In the genomic region with DNA sequence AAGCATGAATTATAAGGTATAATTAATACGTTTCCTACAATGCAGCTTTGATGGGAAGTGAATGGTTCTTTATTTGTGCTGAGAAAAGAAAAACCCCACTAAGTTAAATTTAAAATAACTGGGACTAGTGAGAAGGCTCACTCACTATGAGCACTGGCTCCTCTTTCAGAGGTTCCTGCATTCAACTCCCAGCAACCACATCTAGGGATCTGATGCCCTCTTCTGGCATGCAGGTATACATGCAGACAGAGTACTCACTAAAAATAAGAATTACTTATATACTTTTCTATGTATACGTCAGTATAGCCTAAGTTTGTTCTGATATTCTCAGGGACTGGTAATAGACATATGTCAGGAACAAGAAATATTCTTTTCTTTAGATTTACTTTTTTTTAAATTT, we compare ENCODE assay signal across 8 mouse cellular contexts. TPM values are rescaled to one million over a fixed set of nuclear protein-coding genes. Genes with fewer than 3 reads are reported as not detected.
DNase-seq lines count a peak whose midpoint lies in the region; ATAC-seq lines count a peak whose summit lies in the region.

No protein-coding gene starts in this region.

- H3K9me3 ChIP-seq in midbrain, embryonic 14.5 days (ENCODE audit: control insufficient read depth, low read length) = no peaks in the 10 kb centered on the region

- H3K4me1 ChIP-seq in midbrain, embryonic 14.5 days (ENCODE audit: control insufficient read depth, insufficient read depth, low read length) = no peaks in the 10 kb centered on the region

- H3K27ac ChIP-seq in midbrain, embryonic 14.5 days (replicated peaks; ENCODE audit: low read depth, low read length) = no peak overlapping the region

- H3K4me3 ChIP-seq in midbrain, embryonic 14.5 days (replicated peaks; ENCODE audit: low read depth, low read length) = no peak overlapping the region

- no peak overlapping the region for H3K4me2 ChIP-seq in midbrain, embryonic 14.5 days (ENCODE audit: low read length)

- H3K27me3 ChIP-seq in midbrain, embryonic 14.5 days (ENCODE audit: control insufficient read depth, insufficient read depth, low read length) = no peaks in the 10 kb centered on the region

- no peak for ATAC-seq in midbrain, embryonic 14.5 days (ENCODE audit: low FRiP score, low TSS enrichment)

- 57% methylated on average over 2 of the region's 2 CpGs for WGBS in midbrain, embryonic 14.5 days

- peak; percentile 29 for DNase-seq in kidney, postnatal 14 days
- DNase-seq in kidney, adult 9 months = no peak
- peak; percentile 46 for DNase-seq in ES-CJ7 (ENCODE audit: low read depth, low spot score)
- DNase-seq in embryo, embryonic 11 days = peak; percentile 52
- peak; percentile 66 for DNase-seq in midbrain, embryonic 14.5 days
- DNase-seq in T-cell, adult 2 months (ENCODE audit: low spot score) = no peak
- DNase-seq in right cerebral cortex, postnatal 14 days = no peak
- no peak for DNase-seq in cerebellum, postnatal 36 days

- H3K36me3 ChIP-seq in midbrain, embryonic 14.5 days (ENCODE audit: control insufficient read depth, insufficient read depth, low read length) = no peaks in the 10 kb centered on the region

- H3K9ac ChIP-seq in midbrain, embryonic 14.5 days (replicated peaks; ENCODE audit: low read length) = no peak overlapping the region

RNA-seq across cellular contexts. Expression of a gene that starts 24.7 kb away (rescaled TPM):
- polyA plus RNA-seq in midbrain, embryonic 14.5 days (2014; fragmentation: Nextera tagmentation; extraction: Ambion mirVana) = 39.2 and 42.4 TPM in 2 replicates

Comparison
In these comparisons a context has a peak if more than half of its experiments do, and no peak if none do; other contexts are left out.
1. DNase-seq: peak in kidney, postnatal 14 days (single experiment), ES-CJ7 (single experiment), embryo, embryonic 11 days (single experiment) and midbrain, embryonic 14.5 days (single experiment); none in kidney, adult 9 months (single experiment), T-cell, adult 2 months (single experiment), right cerebral cortex, postnatal 14 days (single experiment) and cerebellum, postnatal 36 days (0 of 2).